Mouse (Mus musculus): ENCODE data around the gene Ranbp3.
A peak's percentile ranks its signal among the peaks of the same experiment; 100 is the strongest.

Gene Ranbp3

GRCm38 (mm10) chr17:56728117-56728516, 55.0 kb downstream of the Ranbp3 start:
- peak in 1 of 2 experiments; percentile 28 for DNase-seq

DNA sequence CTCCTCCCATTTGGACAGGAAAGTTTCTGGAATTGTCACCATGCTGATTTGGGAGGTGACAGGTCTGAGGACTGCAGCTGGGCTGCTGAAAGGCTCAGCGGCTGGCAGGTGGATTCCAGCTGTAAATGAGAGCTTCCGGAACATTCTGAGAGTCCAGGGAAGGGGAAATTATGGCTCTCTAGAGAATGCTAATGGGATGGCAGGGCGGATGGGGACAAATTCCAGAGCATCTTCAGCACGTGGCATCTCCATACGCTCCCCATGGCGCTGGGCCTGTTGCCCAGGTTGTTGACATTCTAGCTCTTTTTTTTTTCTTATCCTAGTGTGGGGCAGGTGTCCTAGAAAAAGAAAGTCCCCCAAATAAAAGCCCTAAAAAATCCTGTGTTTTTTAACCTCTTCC, 56.1 kb downstream of the Ranbp3 start:
- DNase-seq: no peak

DNA sequence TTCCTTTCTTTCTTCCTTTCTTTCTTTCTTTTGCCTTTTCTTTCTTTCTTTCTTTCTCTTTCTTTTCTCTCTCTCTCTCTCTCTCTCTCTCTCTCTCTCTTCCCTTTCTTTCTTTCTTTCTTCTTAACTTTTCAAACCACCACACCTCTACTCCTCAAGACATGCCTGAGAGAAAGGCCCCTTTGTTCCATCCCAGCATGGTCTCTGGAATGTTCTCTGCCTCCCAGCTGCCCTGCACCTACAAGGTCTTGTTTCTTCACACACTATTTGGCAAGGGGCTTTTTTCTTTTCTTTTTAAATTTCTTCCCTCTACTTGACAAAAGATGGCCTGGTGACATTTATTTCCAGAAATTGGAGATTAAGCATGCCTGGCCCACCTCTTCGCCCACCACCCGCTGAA, 56.6 kb downstream of the Ranbp3 start:
- no peak for DNase-seq

GRCm38 (mm10) chr17:56736534-56736933, 63.4 kb downstream of the Ranbp3 start:
- no peak for DNase-seq

- DNase-seq: no peak
These were observed 65.1 kb downstream of the Ranbp3 start for GRCm38 (mm10) chr17:56738221-56738620.

GRCm38 (mm10) chr17:56740118-56740787, 67.2 kb downstream of the Ranbp3 start:
- no peak for DNase-seq

DNA sequence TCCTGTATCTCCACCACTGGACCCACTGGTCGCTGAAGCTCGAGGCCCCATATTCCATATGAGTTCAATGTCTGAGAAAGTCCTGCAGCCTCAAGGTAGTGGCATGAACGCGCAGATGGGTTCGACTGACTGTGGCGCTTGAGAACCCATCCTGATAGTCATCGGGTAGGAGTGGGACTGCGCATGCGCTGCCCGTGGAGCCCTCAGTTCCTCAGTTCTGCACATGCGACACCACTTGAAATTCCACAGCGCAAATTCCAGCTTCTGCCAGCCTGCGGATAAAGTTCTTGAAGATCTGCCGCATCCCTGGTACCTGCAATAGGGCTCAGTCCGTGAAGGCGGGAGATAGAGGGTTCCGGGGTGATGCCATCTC, 67.7 kb downstream of the Ranbp3 start:
- no peak for DNase-seq

DNA sequence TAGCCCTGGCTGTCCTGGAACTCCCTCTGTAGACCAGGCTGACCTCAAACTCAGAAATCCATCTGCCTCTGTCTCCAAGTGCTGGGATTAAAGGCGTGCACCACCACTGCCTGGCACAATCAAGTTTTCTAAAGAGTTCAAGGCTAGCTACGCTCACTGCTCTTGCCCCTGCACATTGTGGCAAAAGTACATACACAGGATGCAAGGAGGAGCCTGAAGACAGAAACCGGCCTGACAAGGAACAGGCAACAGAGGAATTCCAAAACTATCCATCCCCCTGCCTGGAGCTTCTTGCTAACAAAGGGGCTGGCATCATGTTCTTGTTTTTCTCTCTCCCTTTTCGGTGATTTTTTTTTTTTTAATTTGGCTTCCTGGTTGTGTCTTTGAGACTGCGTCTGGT, 71.1 kb downstream of the Ranbp3 start:
- no peak for DNase-seq

DNA sequence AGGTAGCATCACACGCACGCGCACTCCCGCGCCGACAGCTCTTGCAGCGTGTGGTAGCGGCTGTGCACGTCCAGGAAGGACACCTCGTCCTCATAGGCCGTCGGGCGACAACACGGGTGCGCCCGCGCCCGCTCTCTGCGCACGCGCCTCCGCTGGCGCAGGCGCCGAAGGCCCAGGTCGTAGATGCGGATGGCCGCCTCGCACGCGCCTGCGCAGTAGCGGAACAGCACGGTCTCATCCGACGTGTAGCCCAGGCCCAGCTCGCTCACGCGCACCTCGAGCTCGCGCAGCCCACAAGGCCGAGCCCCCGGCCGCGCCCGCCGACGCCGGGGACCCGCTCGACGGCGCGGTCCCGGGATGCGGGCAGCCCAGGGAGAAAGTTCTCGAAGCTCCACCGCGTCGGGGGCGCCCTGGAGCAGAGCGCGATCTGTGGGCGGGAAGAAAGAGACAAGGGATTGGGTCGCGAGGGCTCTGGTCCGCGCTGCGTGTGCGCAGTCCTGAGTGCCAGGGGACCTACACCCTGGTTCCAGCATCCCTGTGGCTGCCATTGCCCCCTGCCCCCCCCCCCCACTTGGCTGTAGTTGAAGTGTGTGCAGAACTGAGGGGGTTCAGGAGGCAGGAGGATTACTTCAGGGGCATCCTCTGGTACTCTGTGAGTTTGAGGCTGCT, 78.4 kb downstream of the Ranbp3 start:
- no peak for DNase-seq

GRCm38 (mm10) chr17:56753452-56753851, 80.4 kb downstream of the Ranbp3 start:
- no peak for DNase-seq

DNA sequence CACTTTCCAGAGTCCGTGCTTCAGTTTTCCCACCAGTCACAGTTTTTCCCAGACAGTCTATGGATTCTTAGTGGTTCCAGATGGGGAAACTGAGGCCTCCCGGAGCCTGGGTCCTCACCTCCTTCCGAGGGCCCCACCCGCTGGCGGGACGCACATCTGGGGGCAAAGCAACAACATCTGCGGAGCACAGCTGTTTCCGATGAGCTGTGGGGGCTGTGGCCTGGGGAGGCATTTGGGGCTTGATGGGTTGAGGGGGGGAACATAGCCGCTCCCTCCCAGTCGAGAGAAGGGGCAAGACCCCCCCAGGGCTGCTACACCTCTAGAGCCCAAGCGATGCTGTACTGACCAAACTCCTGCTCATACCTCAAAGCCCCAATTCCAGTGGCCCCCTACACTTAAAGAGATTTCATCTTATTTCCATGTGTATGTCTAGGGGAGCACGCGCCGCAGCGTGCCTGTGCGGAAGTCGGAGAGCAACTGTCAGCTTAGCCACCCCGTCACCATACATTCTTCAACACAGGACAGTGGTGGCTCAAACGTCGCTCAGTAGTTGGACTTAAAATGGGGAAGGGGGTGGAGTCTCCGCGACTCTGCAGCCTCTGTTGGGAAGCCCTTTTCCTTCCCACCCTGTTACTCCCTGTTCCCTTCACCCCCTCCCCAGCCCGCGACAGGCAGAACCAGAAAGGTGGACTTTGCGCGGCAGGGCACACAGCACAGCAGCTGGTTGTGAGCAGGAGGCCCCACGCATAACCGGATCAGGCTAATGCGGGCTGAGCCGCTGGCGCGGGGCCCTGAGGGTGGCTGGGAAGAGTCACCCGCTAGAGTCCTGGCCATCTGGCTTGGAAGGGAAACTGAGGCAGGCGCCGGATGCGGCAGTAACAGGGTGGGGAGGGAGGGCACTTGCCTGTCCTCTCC, 81.4 kb downstream of the Ranbp3 start:
- DNase-seq: no peak

GRCm38 (mm10) chr17:56756703-56757399, 83.8 kb downstream of the Ranbp3 start:
- DNase-seq: peak in 1 of 2 experiments; percentile 52

GRCm38 (mm10) chr17:56757416-56758123, 84.5 kb downstream of the Ranbp3 start, which contains the start of gene Nrtn:
Nrtn (minus strand) TSS chr17:56757530.
- peak; percentile 86 to 90 for DNase-seq

- peak; percentile 61 to 78 for DNase-seq
These were observed 85.0 kb downstream of the Ranbp3 start for GRCm38 (mm10) chr17:56758132-56758531.

DNA sequence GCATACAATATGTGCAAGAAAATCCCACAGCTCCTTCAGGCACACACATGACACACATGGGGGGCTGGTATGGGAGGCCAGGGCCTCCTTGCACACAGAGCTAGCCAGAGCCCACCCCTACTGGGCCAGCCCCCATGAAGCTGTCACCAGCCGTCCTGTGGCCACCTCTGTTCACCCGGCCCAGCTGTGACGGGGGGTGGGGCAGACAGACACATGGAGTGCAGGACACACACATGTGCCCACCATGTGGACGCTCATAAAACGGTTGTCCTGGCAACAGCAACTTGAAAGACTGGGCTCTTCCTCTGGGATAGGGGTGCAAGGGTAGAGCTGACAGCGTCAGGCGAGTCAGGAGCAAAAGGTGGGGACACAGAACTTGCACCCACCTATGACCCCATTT, 86.2 kb downstream of the Ranbp3 start:
- no peak for DNase-seq

DNA sequence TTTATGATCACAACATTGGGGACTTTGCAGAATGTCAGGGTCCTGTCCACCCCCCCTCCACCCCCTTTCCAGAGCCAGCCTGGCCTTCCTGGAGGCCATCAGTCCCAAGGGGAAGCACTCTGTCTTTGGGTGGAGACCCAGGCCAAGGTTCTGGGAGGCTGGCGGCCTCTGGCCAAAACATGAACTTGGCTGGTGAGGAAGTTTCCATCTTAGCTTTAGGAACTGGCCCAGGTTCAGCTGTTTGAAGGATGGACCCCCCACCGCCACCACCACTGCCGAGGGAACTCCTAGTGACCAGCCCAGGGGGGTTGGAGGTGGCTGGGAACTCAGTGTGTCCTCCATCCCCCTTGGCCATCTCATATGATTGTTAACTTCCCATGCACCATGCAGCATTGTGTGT, 88.0 kb downstream of the Ranbp3 start:
- DNase-seq: no peak

Measured in lung, adult 18-20 months (tissue).